Mouse (Mus musculus): ENCODE results near the gene Ascc1.

GRCm38 (mm10) chr10:60026759-60027395 lies 24.3 kb downstream of the Ascc1 start:
- TF ChIP-seq CTCF (IDR thresholded peaks at IDR 0.05; ENCODE audit: extremely low read depth, insufficient read depth, insufficient read length, insufficient replicate concordance) = no peak
- no peak for TF ChIP-seq POLR2A (IDR thresholded peaks at IDR 0.05; ENCODE audit: low read depth, low read length)

Measured in spleen, adult 2 months (tissue).